Mouse (Mus musculus): ENCODE data around the gene Arap2.
A peak's percentile ranks its signal among the peaks of the same experiment; 100 is the strongest.
"Not testable (repeated sequence)": the region's sequence is repeated elsewhere in the genome, so short reads cannot be mapped to it uniquely, and the experiment has no call there.

The Arap2 gene

DNA sequence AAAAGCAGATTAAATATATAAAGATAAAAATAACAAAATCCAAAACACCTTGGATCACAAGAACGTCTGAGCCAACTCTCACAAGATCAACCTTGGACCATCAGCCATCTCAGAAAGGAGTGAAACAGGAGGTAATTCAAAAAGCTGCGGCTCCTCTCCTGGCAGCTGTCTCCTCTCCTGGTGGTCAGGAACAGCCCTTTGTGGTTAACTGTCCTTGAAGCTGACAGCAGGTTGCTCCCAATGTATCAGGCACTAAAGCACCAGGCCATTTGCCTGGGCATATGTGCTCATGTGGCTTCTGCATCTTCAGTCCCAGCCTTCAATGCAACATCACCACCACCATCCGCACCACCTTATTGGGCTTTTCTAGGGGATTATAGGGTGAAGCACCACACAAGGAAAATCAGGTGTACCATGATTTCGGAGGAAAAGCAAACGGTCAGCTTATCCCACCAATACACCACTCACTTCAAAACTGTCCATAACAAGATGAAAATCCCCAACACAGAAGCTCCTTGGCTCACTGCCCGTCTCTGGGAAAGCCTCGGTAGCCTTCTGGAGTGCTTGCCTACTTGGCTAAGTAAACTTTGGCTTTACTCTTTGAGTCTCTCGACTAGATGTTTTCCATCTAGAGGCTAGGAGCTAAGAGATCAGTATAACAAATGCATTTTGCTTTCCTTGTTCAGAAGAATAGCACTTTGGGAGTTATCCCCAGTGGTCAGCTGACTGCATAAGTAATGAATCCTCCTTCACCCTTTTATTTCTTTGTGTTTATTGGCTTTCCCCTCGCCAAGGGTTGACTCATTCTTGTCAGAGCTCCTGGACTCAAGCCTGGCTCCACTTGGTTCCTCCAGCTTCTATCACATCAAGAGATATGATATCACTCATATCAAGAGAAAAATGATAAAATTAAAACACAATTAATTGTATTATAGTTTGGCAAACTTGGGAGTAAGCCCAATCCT, 26.2 kb downstream of the Arap2 start:
- DNase-seq = peak in 1 of 2 experiments; percentile 19

DNA sequence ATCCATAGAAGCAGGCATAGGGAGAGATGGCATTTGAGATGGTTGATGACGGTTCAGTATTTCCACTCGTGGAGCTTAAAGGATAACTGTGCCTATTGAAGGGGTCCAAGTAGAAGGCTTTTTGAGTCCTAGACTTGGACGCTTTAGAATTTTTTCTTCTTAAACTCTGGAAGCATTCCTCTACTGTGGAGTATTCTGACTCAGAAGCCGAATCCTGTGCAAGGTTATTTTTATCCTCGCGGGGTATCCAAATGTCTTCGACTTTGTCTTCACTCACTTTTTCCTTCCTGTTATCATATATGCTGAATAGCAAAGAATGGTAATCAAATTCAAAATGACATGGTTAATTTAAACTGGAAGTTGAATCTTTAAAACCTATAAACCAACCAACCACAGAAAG, 35.4 kb downstream of the Arap2 start:
- DNase-seq = not testable (repeated sequence)

DNA sequence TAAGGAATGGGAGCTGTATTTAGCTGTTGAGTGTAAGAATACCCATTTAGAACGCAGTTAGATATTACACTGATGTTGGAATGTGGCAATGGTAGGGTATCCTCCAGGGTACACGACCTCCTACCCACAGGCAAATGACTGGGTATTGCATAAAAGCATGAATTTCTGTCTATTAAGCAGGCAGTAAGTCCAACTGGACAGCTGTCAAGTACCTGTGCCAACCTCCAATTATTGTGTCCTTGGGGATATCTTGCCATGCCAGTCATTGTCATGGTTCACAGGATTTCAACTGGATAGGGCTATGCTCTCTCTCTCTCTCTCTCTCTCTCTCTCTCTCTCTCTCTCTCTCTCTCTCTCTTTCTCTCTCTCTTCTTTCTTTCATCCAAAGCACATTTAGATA, 40.4 kb downstream of the Arap2 start:
- DNase-seq = no peak

DNA sequence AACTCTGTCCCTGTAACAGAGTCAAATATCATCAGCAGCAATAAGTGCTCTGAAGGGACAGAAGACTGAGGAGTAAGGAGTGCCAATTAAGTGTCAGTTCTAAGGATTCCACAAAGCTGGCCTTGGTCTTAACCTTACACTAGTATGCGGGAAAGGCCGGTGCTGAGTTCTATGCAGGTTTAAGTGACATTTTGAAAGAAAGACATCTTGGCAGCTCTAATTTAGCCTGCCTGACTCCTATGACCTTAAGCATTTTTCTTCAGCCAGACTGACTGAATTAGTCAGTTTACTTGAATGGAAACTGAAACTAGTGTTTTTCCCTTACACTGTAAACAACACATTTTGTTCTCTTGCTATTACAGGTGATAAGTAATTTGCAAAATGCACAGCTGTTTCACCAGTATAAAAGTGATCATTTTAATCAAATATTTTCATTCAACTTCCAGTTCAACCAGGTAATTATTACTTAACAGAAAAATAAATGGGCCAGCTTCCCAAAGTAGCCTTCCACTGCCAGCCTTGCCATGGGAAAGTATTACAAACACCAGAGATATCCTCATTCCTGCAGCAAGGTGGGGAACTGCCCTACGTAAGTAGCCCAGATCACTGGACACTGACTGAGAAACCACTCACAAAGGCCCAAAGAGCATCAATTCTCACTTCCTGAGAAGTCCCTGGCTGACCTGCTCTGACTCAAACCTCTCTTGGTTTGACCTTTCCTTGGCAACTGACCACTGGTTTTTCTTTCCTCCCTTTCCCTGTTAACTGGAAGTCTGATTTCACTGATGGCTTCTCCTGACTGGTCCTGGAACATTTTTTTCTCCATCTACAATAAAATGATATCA, 42.5 kb downstream of the Arap2 start:
- DNase-seq = no peak

DNA sequence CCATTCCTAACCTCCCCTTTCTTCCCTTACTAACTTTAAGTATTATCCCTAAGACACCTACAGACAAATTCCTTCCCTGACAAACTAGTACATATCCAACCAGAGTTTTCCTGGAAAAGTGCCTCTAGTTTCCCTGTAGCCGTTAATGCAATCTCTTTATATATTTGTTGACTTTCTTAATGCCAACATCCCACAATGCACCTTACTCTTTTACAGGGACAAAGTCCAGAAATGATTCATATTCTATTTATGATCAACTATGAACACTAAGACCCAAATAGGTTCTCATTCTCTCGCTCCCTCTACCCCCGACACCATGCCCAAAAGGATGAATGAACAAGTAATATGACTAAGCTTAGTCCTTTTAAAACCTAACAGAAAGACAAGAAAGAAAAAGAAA, 49.5 kb downstream of the Arap2 start:
- DNase-seq = no peak

DNA sequence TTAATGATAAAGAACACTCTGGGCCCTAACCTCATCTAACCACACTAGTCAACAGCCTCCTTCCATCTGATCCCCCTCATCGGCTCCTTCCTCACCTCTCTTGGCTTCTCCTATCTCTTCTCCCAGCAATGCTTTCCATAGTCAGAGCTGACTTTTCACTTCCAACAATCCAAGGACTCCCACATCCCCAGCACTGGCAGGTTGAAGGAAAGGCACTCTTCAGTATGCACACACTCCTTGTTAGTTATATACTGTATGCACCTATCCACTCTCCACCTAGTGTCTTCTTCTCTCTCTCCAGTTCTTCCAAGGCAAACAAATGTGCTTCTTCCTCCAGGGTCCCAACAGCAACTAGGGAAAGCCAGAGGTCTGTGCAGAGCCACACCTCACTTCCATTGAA, 50.0 kb downstream of the Arap2 start:
- no peak for DNase-seq

DNA sequence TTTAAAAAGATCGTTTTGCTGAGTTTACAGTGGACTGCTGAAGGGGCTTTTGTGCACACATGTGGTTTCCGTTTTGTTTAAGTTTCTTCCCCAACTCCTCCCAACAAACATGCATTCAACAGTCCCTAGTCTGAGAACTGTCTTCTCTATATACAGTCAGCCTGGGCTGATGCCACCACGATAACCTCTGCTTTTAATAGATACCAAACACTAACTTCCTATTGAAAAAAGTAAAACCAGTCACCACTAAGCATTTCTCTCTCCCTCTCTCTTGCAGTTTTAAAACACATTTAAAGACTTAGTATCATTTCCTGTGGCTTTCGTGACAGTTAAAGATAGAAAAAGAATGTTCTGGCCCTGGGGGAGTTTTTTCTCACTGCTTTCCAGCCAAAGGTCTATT, 50.5 kb downstream of the Arap2 start:
- DNase-seq = no peak

DNA sequence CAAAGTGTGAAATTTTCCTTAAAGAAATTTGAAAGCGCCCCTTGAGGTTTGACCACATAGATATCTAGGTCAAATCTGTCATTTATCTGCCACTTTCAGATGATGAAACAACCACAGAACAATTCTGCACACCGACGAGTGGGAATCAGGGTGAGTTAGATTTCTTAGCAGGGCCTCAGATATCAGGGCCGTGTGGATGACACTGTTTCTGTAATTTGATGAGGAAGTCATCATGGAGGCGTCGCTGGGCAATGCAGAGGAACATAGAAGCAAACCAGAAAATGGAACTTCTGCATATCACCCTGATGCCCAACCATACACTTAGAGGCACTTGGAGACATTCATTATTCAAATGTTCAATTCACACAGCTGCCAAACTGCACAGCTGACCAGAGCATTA, 55.0 kb downstream of the Arap2 start:
- DNase-seq = no peak

DNA sequence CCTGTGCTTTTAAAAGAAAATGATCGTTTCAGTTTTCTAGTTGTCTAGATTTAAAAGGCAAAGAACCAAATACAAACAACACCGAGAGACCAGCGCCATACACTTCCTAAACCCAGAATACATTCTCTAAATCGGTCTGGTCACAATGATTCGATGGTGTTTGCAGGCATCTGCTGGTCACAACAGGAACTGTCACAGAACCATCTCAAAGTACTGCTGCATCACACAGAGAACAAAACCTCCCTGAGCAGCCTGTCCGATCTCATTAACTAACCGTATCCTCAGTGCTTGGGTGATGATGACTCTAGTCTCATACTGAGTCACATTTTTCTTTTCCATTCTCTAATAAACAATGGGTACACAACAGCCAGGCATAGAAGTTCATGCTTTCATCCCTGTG, 59.1 kb downstream of the Arap2 start:
- DNase-seq = peak; percentile 16 to 21

DNA sequence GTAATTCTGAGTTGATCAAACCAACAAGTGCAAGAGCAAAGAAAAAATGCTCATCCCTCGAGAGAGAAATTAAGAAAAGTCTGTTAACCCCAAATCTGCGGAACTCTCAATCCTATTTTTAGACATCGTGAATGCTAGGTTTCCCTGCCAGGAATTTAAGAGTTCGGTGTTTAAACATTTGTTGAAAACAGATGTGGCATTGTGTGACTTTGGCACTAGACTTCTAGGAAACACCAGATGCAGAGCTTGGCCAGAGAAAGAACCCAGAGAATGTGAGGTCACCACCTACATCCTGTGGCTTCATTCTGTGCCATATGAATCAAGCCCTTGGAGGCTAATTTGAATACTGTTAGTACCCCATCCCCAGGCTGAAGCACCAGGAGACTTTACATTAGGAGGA, 76.0 kb downstream of the Arap2 start:
- no peak for DNase-seq

DNA sequence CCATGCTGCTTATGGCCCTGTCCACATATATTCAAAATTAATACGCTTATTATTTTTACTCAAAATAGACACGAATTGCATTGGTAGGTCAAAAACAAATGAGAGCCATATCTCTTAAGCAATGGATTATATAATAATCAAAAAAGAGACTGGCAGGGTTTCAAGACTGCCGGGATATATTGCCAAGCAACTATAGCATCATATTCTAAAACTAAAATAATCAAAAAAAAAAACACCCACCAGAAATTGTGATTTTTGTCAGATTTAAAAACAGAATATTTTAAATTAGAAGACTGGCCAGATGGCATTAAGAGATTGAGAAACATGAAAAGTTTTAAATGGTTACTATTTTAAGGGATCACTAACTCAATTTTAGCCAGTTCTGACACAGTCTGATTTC, 82.2 kb downstream of the Arap2 start:
- no peak for DNase-seq

DNA sequence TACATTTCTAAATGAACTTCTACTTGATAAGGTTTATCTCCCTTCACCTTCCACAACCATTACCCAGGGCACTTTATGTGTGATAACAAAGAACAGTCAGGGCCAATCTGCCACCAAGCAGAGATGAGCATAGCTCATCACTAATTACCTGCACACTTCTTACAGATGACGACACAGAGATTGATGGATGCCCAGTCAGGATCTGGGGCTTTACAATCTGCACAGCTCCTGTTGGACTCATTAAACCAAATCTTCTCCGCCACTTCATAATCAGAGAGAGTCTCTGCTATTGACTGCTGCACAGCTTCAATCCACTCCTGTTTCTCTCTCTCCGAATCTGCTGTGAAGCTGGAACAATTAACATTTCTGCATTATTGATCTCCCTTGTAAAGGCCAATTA, 82.8 kb downstream of the Arap2 start:
- no peak for DNase-seq

DNA sequence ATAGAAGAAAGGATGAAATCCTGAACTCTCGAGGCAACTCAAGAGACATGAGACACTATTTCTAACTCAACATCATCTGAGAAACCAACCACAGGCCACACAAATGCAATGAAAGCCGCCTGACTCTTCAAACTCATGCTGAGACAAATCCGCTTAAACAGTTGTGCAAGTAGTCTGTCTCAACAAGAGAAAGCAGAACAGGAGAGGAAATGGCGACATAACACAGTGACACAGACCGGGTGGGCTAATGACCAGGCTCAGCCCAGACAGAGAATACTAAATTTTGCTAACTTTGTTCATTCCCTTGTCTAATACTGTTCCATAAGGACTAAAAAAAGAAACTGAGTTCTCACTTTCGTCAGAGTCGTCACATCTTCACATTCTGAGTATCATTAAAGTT, 88.6 kb downstream of the Arap2 start:
- no peak for DNase-seq

DNA sequence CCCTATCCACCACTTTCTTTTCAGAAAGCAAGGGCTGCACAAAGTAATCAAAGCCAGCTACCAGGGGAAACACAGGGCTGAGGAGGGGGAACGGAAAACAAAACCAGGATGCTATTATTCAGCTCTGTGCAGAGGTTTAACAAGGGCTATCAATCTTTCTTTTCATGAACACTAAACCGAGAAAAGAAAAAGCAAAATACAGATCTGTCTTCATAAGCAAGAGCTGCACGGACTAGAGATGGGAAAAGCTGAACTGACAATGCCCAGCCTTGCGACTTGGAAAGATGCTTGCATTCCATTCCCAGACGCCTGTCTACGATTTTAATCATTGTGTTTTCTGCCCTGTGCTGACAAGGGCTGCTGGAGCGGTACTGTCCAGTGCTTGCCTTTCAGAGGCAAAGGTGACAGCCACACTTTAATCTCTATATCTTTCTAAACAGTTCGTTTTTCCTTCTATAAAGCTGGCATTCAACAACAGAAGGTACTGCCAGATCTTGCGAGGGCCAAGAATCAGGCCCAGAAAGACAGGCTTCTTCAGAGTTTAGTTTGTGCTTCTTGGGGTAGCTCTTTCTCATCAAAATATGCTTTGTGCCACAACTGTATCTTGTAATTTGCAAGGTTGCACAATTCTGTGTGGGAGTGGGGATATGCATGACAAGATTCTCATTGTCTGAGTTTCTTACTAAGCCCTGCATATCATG, 93.1 kb downstream of the Arap2 start:
- no peak for DNase-seq

DNA sequence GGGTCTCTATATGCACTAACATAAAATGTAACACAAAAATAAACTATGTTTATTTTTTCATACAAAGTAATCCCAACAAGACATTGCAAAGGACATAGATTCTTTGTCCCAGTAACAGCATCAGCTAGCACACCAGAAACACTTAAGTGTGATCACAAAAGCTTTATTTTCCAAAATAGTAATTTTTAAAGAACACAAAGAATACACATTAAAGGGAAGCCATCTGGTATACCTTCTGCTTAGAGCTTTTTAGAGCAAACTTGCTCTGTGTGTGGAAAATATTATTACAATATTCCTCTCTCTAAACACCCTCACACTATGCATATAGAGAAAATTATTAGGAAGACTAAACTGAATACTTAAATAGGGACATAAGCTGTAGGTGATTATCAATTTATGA, 100.6 kb downstream of the Arap2 start:
- no peak for DNase-seq

DNA sequence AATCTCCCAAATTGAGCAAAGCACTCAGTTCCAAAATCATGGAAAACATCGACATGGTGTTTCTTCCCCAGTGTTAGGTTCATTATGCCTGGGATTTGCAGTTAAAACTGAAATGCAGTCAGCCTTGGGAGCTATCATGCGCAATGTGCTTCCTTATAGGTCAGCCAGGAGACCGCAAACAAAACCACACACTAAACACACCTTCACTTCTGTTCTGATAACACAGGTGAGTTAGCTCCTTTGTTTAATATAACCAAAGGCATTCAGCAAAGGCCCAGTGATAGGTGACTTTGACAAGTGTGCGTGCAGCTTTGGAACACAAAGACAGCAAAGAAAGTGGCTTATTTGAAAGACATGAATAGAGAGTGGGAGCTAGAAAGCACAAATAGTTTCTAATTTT, 101.1 kb downstream of the Arap2 start:
- no peak for DNase-seq

DNA sequence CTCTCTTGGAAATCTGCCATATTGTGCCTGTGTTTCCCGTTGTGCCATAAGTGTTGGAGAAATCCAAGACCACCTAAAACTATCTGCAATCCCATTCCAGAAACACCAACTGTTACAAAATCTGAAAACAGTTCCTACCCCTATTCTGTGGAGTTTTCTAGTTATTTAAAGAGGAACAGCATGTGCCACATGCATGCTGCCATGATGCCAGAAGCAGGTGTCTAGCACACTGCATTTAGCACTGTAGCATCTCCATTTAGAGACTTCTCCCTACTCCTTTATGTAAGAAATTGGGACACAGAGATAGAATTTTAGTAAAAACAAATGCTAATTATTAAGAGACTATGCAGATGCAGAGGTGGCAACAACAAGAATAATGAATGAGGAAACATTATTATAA, 102.8 kb downstream of the Arap2 start:
- DNase-seq = no peak

DNA sequence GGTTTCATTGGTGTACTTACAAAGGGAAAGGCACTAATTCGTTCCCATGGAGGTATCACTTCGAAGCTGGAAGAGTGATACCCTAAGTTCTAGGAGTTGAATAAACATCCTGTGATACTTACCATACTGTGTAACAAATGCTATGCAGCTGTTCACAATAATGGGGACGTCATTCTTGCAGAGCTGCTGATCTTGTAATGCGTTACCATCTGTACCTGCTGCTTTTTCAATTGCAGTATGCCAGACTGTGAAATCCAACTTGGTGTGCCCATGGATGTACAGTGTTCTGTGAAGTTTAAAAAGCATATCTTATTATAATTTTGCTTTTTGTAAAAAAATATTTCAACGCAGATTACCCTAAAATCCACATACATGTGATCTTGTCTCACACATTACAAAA, 112.0 kb downstream of the Arap2 start:
- no peak for DNase-seq

DNA sequence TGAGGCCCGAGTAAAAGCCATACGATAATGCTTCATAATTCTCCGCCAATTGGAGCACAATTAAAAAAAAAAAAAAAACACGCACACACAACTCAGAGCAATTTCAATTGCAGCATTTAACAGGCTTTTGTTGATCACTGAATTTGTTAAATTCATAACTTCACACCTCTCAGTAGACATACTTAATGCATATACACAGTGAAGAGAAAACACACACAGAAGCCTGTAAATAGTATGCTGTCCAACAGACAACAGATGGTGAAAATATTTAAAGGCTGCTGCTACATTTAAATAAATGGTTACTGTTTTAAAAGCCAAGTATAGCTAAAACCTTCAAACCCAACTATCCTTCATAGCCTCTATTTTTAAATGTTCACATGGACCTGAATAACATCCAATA, 123.6 kb downstream of the Arap2 start:
- no peak for DNase-seq

DNA sequence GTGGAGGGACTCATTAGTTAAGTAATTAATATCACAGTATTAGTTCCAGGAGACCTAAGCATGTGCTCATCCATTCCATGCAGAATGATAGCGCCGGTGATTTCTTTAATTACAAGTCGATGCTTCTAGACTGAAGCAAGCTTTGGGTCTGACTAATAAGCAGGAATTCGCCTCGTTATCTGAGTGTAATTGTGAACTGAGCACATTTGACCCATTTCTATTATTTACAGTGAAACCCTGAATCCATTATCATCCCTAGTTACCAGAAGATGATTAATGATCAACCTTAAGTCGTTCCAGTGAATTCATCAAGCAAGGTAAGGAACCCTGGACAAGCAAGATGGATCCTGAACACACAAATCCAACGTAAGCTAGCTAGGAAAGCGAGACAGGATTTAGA, 125.5 kb downstream of the Arap2 start:
- no peak for DNase-seq

DNA sequence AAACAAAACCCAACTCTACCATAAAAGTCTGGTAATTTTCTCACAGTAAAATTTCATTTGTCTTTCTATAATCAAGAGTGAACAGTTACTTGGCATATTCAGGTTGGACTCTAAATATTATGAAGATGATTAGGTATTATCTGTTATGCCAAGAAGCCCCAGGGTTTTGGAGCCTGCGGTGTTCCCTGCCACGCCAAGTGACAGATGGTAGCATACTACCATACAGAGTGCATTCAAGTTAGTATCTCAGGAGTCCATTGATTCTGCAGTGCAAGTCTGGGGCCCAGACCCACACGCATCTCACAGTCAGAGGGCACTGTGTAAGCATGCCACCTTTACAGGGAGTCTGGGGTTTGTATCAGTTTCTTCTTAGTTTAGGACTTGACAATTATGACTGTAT, 129.6 kb downstream of the Arap2 start:
- peak in 1 of 2 experiments; percentile 5 for DNase-seq

DNA sequence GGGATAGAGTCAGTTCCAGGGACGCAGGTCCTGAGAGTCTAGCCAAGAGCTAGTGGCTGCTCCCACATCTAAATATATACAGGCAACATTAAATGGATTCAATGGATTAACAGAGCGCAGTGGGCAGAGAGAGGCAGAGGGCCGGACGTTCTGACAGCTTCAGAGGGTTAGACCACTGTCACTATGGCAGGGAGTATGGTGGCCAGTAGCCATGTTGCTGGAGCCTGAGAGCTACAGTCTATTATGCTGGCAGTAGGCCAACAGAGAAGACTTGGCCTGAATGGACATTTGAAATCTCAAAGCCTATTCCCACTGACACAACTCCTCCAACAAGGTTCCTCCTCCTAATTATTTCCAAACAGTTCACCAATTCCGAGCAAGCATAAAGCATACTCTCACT, 137.1 kb downstream of the Arap2 start:
- no peak for DNase-seq

DNA sequence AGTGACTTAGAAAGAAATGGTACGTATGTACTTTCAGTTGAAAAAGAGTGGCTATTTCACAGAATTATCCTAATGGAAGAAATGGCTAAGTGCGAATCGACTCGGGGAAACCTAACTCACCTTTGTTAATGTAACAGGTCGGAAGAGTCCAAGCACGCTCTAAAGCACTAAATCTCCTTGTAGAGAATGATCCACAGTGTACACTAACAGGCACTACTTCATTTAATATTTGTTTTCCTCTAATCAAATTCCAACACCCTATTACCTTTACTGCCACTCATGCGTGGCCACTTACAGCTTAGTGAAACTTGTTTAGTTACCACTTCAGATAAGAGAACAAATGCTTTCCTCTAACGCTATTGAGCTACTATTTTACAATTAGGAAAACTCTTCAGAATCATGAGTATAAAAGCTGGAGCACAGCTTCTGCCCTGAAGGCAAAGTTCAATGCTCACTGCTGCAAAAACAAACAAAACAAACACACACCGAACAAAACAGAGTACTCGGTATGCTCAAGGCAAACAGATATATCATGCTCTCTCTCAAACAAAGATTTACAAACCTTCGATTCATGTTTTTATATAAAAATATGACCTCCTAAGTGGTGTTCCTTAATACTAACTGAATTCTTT, 143.0 kb downstream of the Arap2 start:
- no peak for DNase-seq
